Mouse (Mus musculus): Measurements from ENCODE around the gene Nckap5. TPM values are rescaled to one million over a fixed set of nuclear protein-coding genes. Genes with fewer than 3 reads are reported as not detected.

Gene Nckap5
- total and polyA plus RNA-seq, 3 experiments: not detected

GRCm38 (mm10) chr1:125912601-125913600 lies 917.7 kb downstream of the Nckap5 start, which contains the start of gene Lypd1:
Lypd1 (minus strand) TSS chr1:125913101.
- Histone ChIP-seq H3K9ac (ENCODE audit: control insufficient read depth, low read depth, low read length, poor library complexity, severe bottlenecking) (no peak within 1 kb of the TSS), H3K4me1 (ENCODE audit: control insufficient read depth in 1 of 2, insufficient read depth in 2 of 2, low read length in 2 of 2) (no peaks in the 10 kb centered on the region), H3K4me3 (ENCODE audit: control insufficient read depth in 1 of 2, insufficient read depth in 1 of 2, low read depth in 2 of 2, low read length in 2 of 2) (no peak within 1 kb of the TSS), H3K27ac (ENCODE audit: control insufficient read depth, low read depth, low read length) (no peak within 1 kb of the TSS), H3K27me3 (ENCODE audit: control insufficient read depth in 1 of 2, insufficient read depth in 2 of 2, low read length in 2 of 2) (no peaks in the 10 kb centered on the region), H3K36me3 (ENCODE audit: control insufficient read depth in 1 of 2, insufficient read depth in 2 of 2, low read length in 2 of 2) (no peaks in the 10 kb centered on the region), H3K9me3 (replicated peaks; ENCODE audit: insufficient read depth, low read length) (no peaks in the 10 kb centered on the region), H3K79me2 (ENCODE audit: control insufficient read depth, insufficient read depth, low read length, poor library complexity) (no peaks in the 10 kb centered on the region)
- no peak for DNase-seq (ENCODE audit: low read depth, low spot score)
- TF ChIP-seq TBP (IDR thresholded peaks at IDR 0.05; ENCODE audit: low read depth, low read length) (no peak), KAT2A (conservative IDR thresholded peaks at IDR 0.05; ENCODE audit: low read depth, low read length) (no peak), POLR2AphosphoS2 (IDR thresholded peaks at IDR 0.05; ENCODE audit: low read length) (no peak), UBTF (IDR thresholded peaks at IDR 0.05; ENCODE audit: borderline replicate concordance, insufficient read depth, low read depth, low read length) (no peak), CHD2 (IDR thresholded peaks at IDR 0.05; ENCODE audit: low read length) (no peak), TCF12 (IDR thresholded peaks at IDR 0.05; ENCODE audit: low read depth, low read length) (no peak), SIN3A (IDR thresholded peaks at IDR 0.05; ENCODE audit: low read length) (no peak), USF1 (IDR thresholded peaks at IDR 0.05; ENCODE audit: low read depth, low read length) (no peak), GATA1 (IDR thresholded peaks at IDR 0.05; ENCODE audit: low read depth, low read length) (no peak), ETS1 (IDR thresholded peaks at IDR 0.05; ENCODE audit: low read depth, low read length) (no peak), NELFE (IDR thresholded peaks at IDR 0.05; ENCODE audit: low read depth, low read length) (no peak)

GRCm38 (mm10) chr1:125911901-125912445 lies 918.6 kb downstream of the Nckap5 start:
- Histone ChIP-seq H3K9me3 (replicated peaks; ENCODE audit: insufficient read depth, low read length) (no peaks in the 10 kb centered on the region), H3K4me3 (ENCODE audit: control insufficient read depth in 1 of 2, insufficient read depth in 1 of 2, low read depth in 2 of 2, low read length in 2 of 2) (no peak overlapping the region), H3K27me3 (ENCODE audit: control insufficient read depth in 1 of 2, insufficient read depth in 2 of 2, low read length in 2 of 2) (no peaks in the 10 kb centered on the region), H3K4me1 (ENCODE audit: control insufficient read depth in 1 of 2, insufficient read depth in 2 of 2, low read length in 2 of 2) (no peaks in the 10 kb centered on the region), H3K36me3 (ENCODE audit: control insufficient read depth in 1 of 2, insufficient read depth in 2 of 2, low read length in 2 of 2) (no peaks in the 10 kb centered on the region), H3K9ac (ENCODE audit: control insufficient read depth, low read depth, low read length, poor library complexity, severe bottlenecking) (no peak overlapping the region), H3K79me2 (ENCODE audit: control insufficient read depth, insufficient read depth, low read length, poor library complexity) (no peaks in the 10 kb centered on the region), H3K27ac (ENCODE audit: control insufficient read depth, low read depth, low read length) (no peak overlapping the region)
- TF ChIP-seq POLR2A (IDR thresholded peaks at IDR 0.05; ENCODE audit: control insufficient read depth in 1 of 2, insufficient read depth in 1 of 2, low read depth in 1 of 2, low read length in 2 of 2, poor library complexity in 1 of 2) (no peak), UBTF (IDR thresholded peaks at IDR 0.05; ENCODE audit: borderline replicate concordance, insufficient read depth, low read depth, low read length) (no peak), SMC3 (IDR thresholded peaks at IDR 0.05; ENCODE audit: low read depth, low read length) (no peak), MXI1 (IDR thresholded peaks at IDR 0.05; ENCODE audit: low read depth, low read length) (no peak), ZNF384 (IDR thresholded peaks at IDR 0.05; ENCODE audit: low read depth, low read length) (no peak), ELF1 (IDR thresholded peaks at IDR 0.05; ENCODE audit: low read depth, low read length) (no peak), E2F4 (IDR thresholded peaks at IDR 0.05; ENCODE audit: borderline replicate concordance, low read depth, low read length) (no peak), EP300 (IDR thresholded peaks at IDR 0.05; ENCODE audit: low read depth in 1 of 2, low read length in 2 of 2) (no peak), BHLHE40 (IDR thresholded peaks at IDR 0.05; ENCODE audit: borderline replicate concordance, low read depth, low read length) (no peak), MYB (IDR thresholded peaks at IDR 0.05; ENCODE audit: low read depth, low read length) (no peak), USF1 (IDR thresholded peaks at IDR 0.05; ENCODE audit: low read depth, low read length) (no peak), NRF1 (IDR thresholded peaks at IDR 0.05; ENCODE audit: insufficient read depth, low read depth, low read length, poor library complexity, severe bottlenecking) (no peak), TCF12 (IDR thresholded peaks at IDR 0.05; ENCODE audit: low read depth, low read length) (no peak), MAFK (IDR thresholded peaks at IDR 0.05; ENCODE audit: borderline replicate concordance, low read depth, low read length) (no peak), HCFC1 (IDR thresholded peaks at IDR 0.05; ENCODE audit: low read depth, low read length) (no peak), MAZ (IDR thresholded peaks at IDR 0.05; ENCODE audit: low read depth, low read length) (no peak)
- no peak for DNase-seq (ENCODE audit: low read depth, low spot score)

Measured in MEL (cell line).